Mouse (Mus musculus): ENCODE results near the gene Ercc2. TPM values are rescaled to one million over a fixed set of nuclear protein-coding genes. Genes with fewer than 3 reads are reported as not detected.

Ercc2 gene
- 134 and 137 TPM in 2 replicates for polyA plus RNA-seq (2012; rRNA removed)

GRCm38 (mm10) chr7:19381377-19382165 lies at the start of gene Ercc2:
Gene Ercc2, plus strand, starts transcription at chr7:19382010.
- TF ChIP-seq POLR2A (IDR thresholded peaks at IDR 0.05; ENCODE audit: control insufficient read depth, extremely low read depth, insufficient read depth, low read length, poor library complexity) (no peak), CTCF (IDR thresholded peaks at IDR 0.05; ENCODE audit: borderline replicate concordance, control insufficient read depth, extremely low read depth, insufficient read depth, low read length, poor library complexity) (no peak)
- Histone ChIP-seq H3K27me3 (ENCODE audit: control insufficient read depth, insufficient read depth, low read length) (no peaks in the 10 kb centered on the region), H3K27ac (ENCODE audit: control insufficient read depth, insufficient read depth, low read length) (no peak within 1 kb of the TSS), H3K4me3 (ENCODE audit: control insufficient read depth, insufficient read depth, low read length) (peak within 1 kb of the TSS; percentile 79), H3K36me3 (ENCODE audit: control insufficient read depth, insufficient read depth, low read length) (peaks cover 12% of the 10 kb centered on the region), H3K4me1 (replicated peaks; ENCODE audit: control insufficient read depth, insufficient read depth, low read length) (peaks cover 7% of the 10 kb centered on the region; the same call in 1 of the 2 replicates)
- 7% methylated on average over 47 of the region's 48 CpGs for WGBS
- peak; percentile 99 for DNase-seq

- WGBS: 1% methylated on average over 52 of the region's 52 CpGs
- Histone ChIP-seq H3K36me3 (ENCODE audit: control insufficient read depth, insufficient read depth, low read length) (no peaks in the 10 kb centered on the region), H3K27ac (ENCODE audit: control insufficient read depth, insufficient read depth, low read length) (no peak overlapping the region), H3K4me3 (ENCODE audit: control insufficient read depth, insufficient read depth, low read length) (peak overlapping the region; percentile 51), H3K4me1 (replicated peaks; ENCODE audit: control insufficient read depth, insufficient read depth, low read length) (peaks cover 9% of the 10 kb centered on the region), H3K27me3 (ENCODE audit: control insufficient read depth, insufficient read depth, low read length) (no peaks in the 10 kb centered on the region; the same call in 1 of the 2 replicates)
- TF ChIP-seq CTCF (IDR thresholded peaks at IDR 0.05; ENCODE audit: borderline replicate concordance, control insufficient read depth, extremely low read depth, insufficient read depth, low read length, poor library complexity) (no peak; the same call in 1 of the 2 replicates), POLR2A (IDR thresholded peaks at IDR 0.05; ENCODE audit: control insufficient read depth, extremely low read depth, insufficient read depth, low read length, poor library complexity) (no peak)
- DNase-seq: peak; percentile 53
Measured at GRCm38 (mm10) chr7:19332709-19333352, 49.0 kb upstream of the Ercc2 start.

GRCm38 (mm10) chr7:19335583-19335982 lies 46.2 kb upstream of the Ercc2 start:
- no peaks in the 10 kb centered on the region for H3K36me3 ChIP-seq (ENCODE audit: control insufficient read depth, insufficient read depth, low read length)
- no peak overlapping the region for H3K27ac ChIP-seq (ENCODE audit: control insufficient read depth, insufficient read depth, low read length)
- no peaks in the 10 kb centered on the region for H3K27me3 ChIP-seq (ENCODE audit: control insufficient read depth, insufficient read depth, low read length)
- no peak for DNase-seq
- TF ChIP-seq CTCF (IDR thresholded peaks at IDR 0.05; ENCODE audit: borderline replicate concordance, control insufficient read depth, extremely low read depth, insufficient read depth, low read length, poor library complexity) (no peak), POLR2A (IDR thresholded peaks at IDR 0.05; ENCODE audit: control insufficient read depth, extremely low read depth, insufficient read depth, low read length, poor library complexity) (no peak)
- peaks cover 9% of the 10 kb centered on the region for H3K4me1 ChIP-seq (replicated peaks; ENCODE audit: control insufficient read depth, insufficient read depth, low read length)
- 64% methylated on average over 3 of the region's 3 CpGs for WGBS
- no peak overlapping the region for H3K4me3 ChIP-seq (ENCODE audit: control insufficient read depth, insufficient read depth, low read length)

GRCm38 (mm10) chr7:19337122-19337521 lies 44.7 kb upstream of the Ercc2 start:
- no peak for DNase-seq

GRCm38 (mm10) chr7:19338060-19338459 lies 43.8 kb upstream of the Ercc2 start:
- H3K4me1 ChIP-seq (replicated peaks; ENCODE audit: control insufficient read depth, insufficient read depth, low read length): peaks cover 7% of the 10 kb centered on the region; the same call in 1 of the 2 replicates
- WGBS: 68% methylated on average over 2 of the region's 2 CpGs
- H3K27ac ChIP-seq (ENCODE audit: control insufficient read depth, insufficient read depth, low read length): no peak overlapping the region
- no peak for DNase-seq
- no peak overlapping the region for H3K4me3 ChIP-seq (ENCODE audit: control insufficient read depth, insufficient read depth, low read length)
- TF ChIP-seq POLR2A (IDR thresholded peaks at IDR 0.05; ENCODE audit: control insufficient read depth, extremely low read depth, insufficient read depth, low read length, poor library complexity) (no peak), CTCF (IDR thresholded peaks at IDR 0.05; ENCODE audit: borderline replicate concordance, control insufficient read depth, extremely low read depth, insufficient read depth, low read length, poor library complexity) (no peak)
- H3K27me3 ChIP-seq (ENCODE audit: control insufficient read depth, insufficient read depth, low read length): peaks cover 7% of the 10 kb centered on the region; the same call in 1 of the 2 replicates
- H3K36me3 ChIP-seq (ENCODE audit: control insufficient read depth, insufficient read depth, low read length): no peaks in the 10 kb centered on the region

More at GRCm38 (mm10) chr7:19337122-19337521, 44.7 kb upstream of the Ercc2 start:
- H3K4me1 ChIP-seq (replicated peaks; ENCODE audit: control insufficient read depth, insufficient read depth, low read length): peaks cover 11% of the 10 kb centered on the region
- H3K27me3 ChIP-seq (ENCODE audit: control insufficient read depth, insufficient read depth, low read length): peaks cover 3% of the 10 kb centered on the region; the same call in 1 of the 2 replicates
- TF ChIP-seq CTCF (IDR thresholded peaks at IDR 0.05; ENCODE audit: borderline replicate concordance, control insufficient read depth, extremely low read depth, insufficient read depth, low read length, poor library complexity): no peak
- no peaks in the 10 kb centered on the region for H3K36me3 ChIP-seq (ENCODE audit: control insufficient read depth, insufficient read depth, low read length)
- no peak overlapping the region for H3K4me3 ChIP-seq (ENCODE audit: control insufficient read depth, insufficient read depth, low read length)
- no peak overlapping the region for H3K27ac ChIP-seq (ENCODE audit: control insufficient read depth, insufficient read depth, low read length)
- 29% methylated on average over 10 of the region's 10 CpGs for WGBS

GRCm38 (mm10) chr7:19338596-19338995 lies 43.2 kb upstream of the Ercc2 start:
- Histone ChIP-seq H3K27me3 (ENCODE audit: control insufficient read depth, insufficient read depth, low read length) (peaks cover 7% of the 10 kb centered on the region; the same call in 1 of the 2 replicates), H3K36me3 (ENCODE audit: control insufficient read depth, insufficient read depth, low read length) (no peaks in the 10 kb centered on the region), H3K4me3 (ENCODE audit: control insufficient read depth, insufficient read depth, low read length) (no peak overlapping the region), H3K27ac (ENCODE audit: control insufficient read depth, insufficient read depth, low read length) (no peak overlapping the region), H3K4me1 (replicated peaks; ENCODE audit: control insufficient read depth, insufficient read depth, low read length) (peaks cover 7% of the 10 kb centered on the region; the same call in 1 of the 2 replicates)
- 91% methylated on average over 7 of the region's 7 CpGs for WGBS
- no peak for TF ChIP-seq CTCF (IDR thresholded peaks at IDR 0.05; ENCODE audit: borderline replicate concordance, control insufficient read depth, extremely low read depth, insufficient read depth, low read length, poor library complexity)
- no peak for TF ChIP-seq POLR2A (IDR thresholded peaks at IDR 0.05; ENCODE audit: control insufficient read depth, extremely low read depth, insufficient read depth, low read length, poor library complexity)
- DNase-seq: no peak
